Comparison of ENCODE assay signal across 18 mouse cellular contexts in genomic region chr6:148710406-148710805, GRCm38 (mm10).
"Had no signal": no experiment of that assay in that cellular context is flagged by ENCODE, and none has a peak within 500 bp of the region (broad histone marks: within the 10 kb centered on the region; RNA-seq: fewer than 3 reads in every experiment).

No protein-coding gene starts in this region.

- H3K27me3 ChIP-seq: limb, embryonic 12.5 days; limb, embryonic 15.5 days; liver, embryonic 15.5 days had no signal

- H3K36me3 ChIP-seq: limb, embryonic 12.5 days; limb, embryonic 15.5 days; liver, embryonic 15.5 days had no signal

- H3K4me3 ChIP-seq: limb, embryonic 12.5 days; limb, embryonic 15.5 days; liver, embryonic 15.5 days had no signal

- DNase-seq: kidney, adult 18-20 months; kidney, adult 9 months; kidney, postnatal 14 days; kidney, postnatal 4 days; left cerebral cortex, postnatal 4 days; lung, adult 2 months; lung, postnatal 14 days; lung, postnatal 4 days; midbrain, embryonic 14.5 days; right cerebral cortex, adult 18-20 months; right cerebral cortex, postnatal 14 days; right cerebral cortex, postnatal 4 days; spleen, adult 18-20 months; thymus, adult 18-20 months; thymus, postnatal 36 days had no signal

- H3K4me1 ChIP-seq: limb, embryonic 12.5 days; limb, embryonic 15.5 days; liver, embryonic 15.5 days had no signal

- H3K27ac ChIP-seq: limb, embryonic 12.5 days; limb, embryonic 15.5 days; liver, embryonic 15.5 days had no signal
